Mouse (Mus musculus) limb, embryonic 11.5 days (tissue): ENCODE results near the gene Enoph1. TPM values are rescaled to one million over a fixed set of nuclear protein-coding genes. Genes with fewer than 3 reads are reported as not detected.

Experiments
- ATAC-seq: fragments of 200-750 bp; cut with Nextera tagmentation; 2 replicates; pipeline ENCODE4 v1.8.0; 2017; ENCODE audit warnings: low read depth; ENCODE audit not compliant: insufficient number of reproducible peaks, low FRiP score, low TSS enrichment
- DNase-seq: peaks from one replicate; pipeline ENCODE4 v3.0.0-alpha.2; 2015; ENCODE audit warnings: low spot score
- H3K27ac ChIP-seq: fragments of 300-500 bp; sonication (generic); replicated peaks from 2 replicates; pipeline ENCODE4 v1.5.1; 2014; ENCODE audit warnings: low read depth, mild to moderate bottlenecking, low read length
- H3K27me3 ChIP-seq: fragments of 300-500 bp; sonication (generic); 2 replicates; pipeline ENCODE4 v1.6.1; 2014; ENCODE audit warnings: mild to moderate bottlenecking, low read length, mixed read lengths; ENCODE audit not compliant: control insufficient read depth, insufficient read depth
- H3K36me3 ChIP-seq: fragments of 300-500 bp; sonication (generic); 2 replicates; pipeline ENCODE4 v1.6.1; 2014; ENCODE audit warnings: mild to moderate bottlenecking, low read length, moderate library complexity, mixed read lengths; ENCODE audit not compliant: control insufficient read depth, insufficient read depth
- H3K4me1 ChIP-seq: fragments of 300-500 bp; sonication (generic); 2 replicates; pipeline ENCODE4 v1.6.1; 2014; ENCODE audit warnings: low read length, mixed read lengths; ENCODE audit not compliant: control insufficient read depth, insufficient read depth
- H3K4me2 ChIP-seq: fragments of 300-500 bp; sonication (generic); 2 replicates; pipeline ENCODE4 v1.6.1; 2014; ENCODE audit warnings: low read depth, mild to moderate bottlenecking, moderate library complexity; ENCODE audit not compliant: severe bottlenecking
- H3K4me3 ChIP-seq: fragments of 300-500 bp; sonication (generic); 2 replicates; pipeline ENCODE4 v1.5.1; 2014; ENCODE audit warnings: low read depth, low read length
- H3K9ac ChIP-seq: fragments of 300-500 bp; sonication (generic); 2 replicates; pipeline ENCODE4 v1.6.1; 2014; ENCODE audit warnings: mild to moderate bottlenecking, low read length
- H3K9me3 ChIP-seq: fragments of 300-500 bp; sonication (generic); 2 replicates; pipeline ENCODE4 v1.6.1; 2016; ENCODE audit warnings: low read length; ENCODE audit not compliant: control insufficient read depth
- WGBS: fragments of 180-500 bp; shearing (Covaris S2); extraction: QIAGEN DNeasy Blood & Tissue Kit; methylation state at CpG from one replicate; pipeline ENCODE4 v1.1.7; 2014; 5-methylcytosine and 5-hydroxymethylcytosine counted together
- polyA plus RNA-seq: library from polyadenylated mRNA; unstranded; fragments of >200 nt; fragmentation: Nextera tagmentation; extraction: Ambion mirVana; gene quantifications from 2 replicates; pipeline ENCODE4 v1.2.1, GENCODE M21; 2014

The Enoph1 gene
- polyA plus RNA-seq, 1 experiment from 2014 or later: 57.4 TPM

- ATAC-seq (peak; percentile 65; the same call in 1 of the 2 replicates), DNase-seq (peak; percentile 92)
- no peak overlapping the region for H3K4me2 ChIP-seq
- H3K4me1 ChIP-seq: no peaks in the 10 kb centered on the region
- H3K27me3 ChIP-seq: no peaks in the 10 kb centered on the region
- no peaks in the 10 kb centered on the region for H3K9me3 ChIP-seq
- H3K27ac ChIP-seq: no peak overlapping the region
- H3K36me3 ChIP-seq: peaks cover 3% of the 10 kb centered on the region; the same call in 1 of the 2 replicates
- WGBS: 31% methylated on average over 3 of the region's 3 CpGs
- H3K4me3 ChIP-seq: no peak overlapping the region
- no peak overlapping the region for H3K9ac ChIP-seq
Measured at GRCm38 (mm10) chr5:100070255-100070654, 30.5 kb downstream of the Enoph1 start.

GRCm38 (mm10) chr5:100071541-100071940, 31.8 kb downstream of the Enoph1 start:
- no peak overlapping the region for H3K9ac ChIP-seq
- 91% methylated on average over 5 of the region's 5 CpGs for WGBS
- no peak overlapping the region for H3K4me3 ChIP-seq
- no peak overlapping the region for H3K27ac ChIP-seq
- ATAC-seq (no peak), DNase-seq (no peak)
- peaks cover 3% of the 10 kb centered on the region; the same call in 1 of the 2 replicates for H3K36me3 ChIP-seq
- H3K9me3 ChIP-seq: no peaks in the 10 kb centered on the region
- no peaks in the 10 kb centered on the region for H3K27me3 ChIP-seq
- H3K4me1 ChIP-seq: no peaks in the 10 kb centered on the region
- no peak overlapping the region for H3K4me2 ChIP-seq

- Histone ChIP-seq H3K4me1 (no peaks in the 10 kb centered on the region), H3K4me3 (no peak overlapping the region), H3K36me3 (no peaks in the 10 kb centered on the region), H3K4me2 (no peak overlapping the region), H3K9ac (no peak overlapping the region), H3K9me3 (no peaks in the 10 kb centered on the region), H3K27ac (no peak overlapping the region), H3K27me3 (no peaks in the 10 kb centered on the region)
- no peak for DNase-seq
- 90% methylated on average over 9 of the region's 9 CpGs for WGBS
- no peak for ATAC-seq
Measured at GRCm38 (mm10) chr5:100072557-100072956, 32.8 kb downstream of the Enoph1 start.

- no peak overlapping the region for H3K4me3 ChIP-seq
- 53% methylated on average over 4 of the region's 4 CpGs for WGBS
Measured at GRCm38 (mm10) chr5:100074571-100074970, 34.8 kb downstream of the Enoph1 start.

GRCm38 (mm10) chr5:100079040-100079930, 39.5 kb downstream of the Enoph1 start:
- ATAC-seq (peak; percentile 39; the same call in 1 of the 2 replicates), DNase-seq (peak; percentile 53)
- Histone ChIP-seq H3K4me2 (peak overlapping the region; percentile 45), H3K4me3 (peak overlapping the region; percentile 26), H3K36me3 (no peaks in the 10 kb centered on the region), H3K4me1 (no peaks in the 10 kb centered on the region; the same call in 1 of the 2 replicates), H3K9me3 (no peaks in the 10 kb centered on the region), H3K27ac (no peak overlapping the region), H3K9ac (peak overlapping the region; percentile 34), H3K27me3 (no peaks in the 10 kb centered on the region)
- 29% methylated on average over 36 of the region's 36 CpGs for WGBS

More at GRCm38 (mm10) chr5:100074571-100074970, 34.8 kb downstream of the Enoph1 start:
- Histone ChIP-seq H3K27me3 (no peaks in the 10 kb centered on the region), H3K27ac (no peak overlapping the region), H3K9me3 (no peaks in the 10 kb centered on the region), H3K4me1 (no peaks in the 10 kb centered on the region; the same call in 1 of the 2 replicates), H3K9ac (no peak overlapping the region), H3K4me2 (no peak overlapping the region), H3K36me3 (no peaks in the 10 kb centered on the region)
- ATAC-seq (no peak), DNase-seq (no peak)

GRCm38 (mm10) chr5:100079931-100080275, 40.1 kb downstream of the Enoph1 start:
- H3K4me1 ChIP-seq: no peaks in the 10 kb centered on the region; the same call in 1 of the 2 replicates
- ATAC-seq: no peak
- WGBS: 87% methylated on average over 8 of the region's 8 CpGs
- H3K4me3 ChIP-seq: no peak overlapping the region
- no peak for DNase-seq
- H3K27me3 ChIP-seq: no peaks in the 10 kb centered on the region
- H3K4me2 ChIP-seq: peak overlapping the region; percentile 45; the same call in 1 of the 2 replicates
- H3K36me3 ChIP-seq: no peaks in the 10 kb centered on the region
- H3K9me3 ChIP-seq: no peaks in the 10 kb centered on the region
- no peak overlapping the region for H3K9ac ChIP-seq
- no peak overlapping the region for H3K27ac ChIP-seq

GRCm38 (mm10) chr5:100082006-100082405, 42.2 kb downstream of the Enoph1 start:
- H3K9ac ChIP-seq: no peak overlapping the region
- H3K36me3 ChIP-seq: no peaks in the 10 kb centered on the region
- no peak overlapping the region for H3K4me2 ChIP-seq
- no peaks in the 10 kb centered on the region; the same call in none of the 2 replicates for H3K4me1 ChIP-seq
- ATAC-seq (no peak), DNase-seq (no peak)
- H3K9me3 ChIP-seq: no peaks in the 10 kb centered on the region
- 85% methylated on average over 4 of the region's 4 CpGs for WGBS
- no peak overlapping the region for H3K4me3 ChIP-seq
- H3K27me3 ChIP-seq: no peaks in the 10 kb centered on the region
- no peak overlapping the region for H3K27ac ChIP-seq

- DNase-seq (no peak), ATAC-seq (no peak)
- H3K27ac ChIP-seq: no peak overlapping the region
- whole genome bisulfite sequencing: 79% methylated on average over 12 of the region's 12 CpGs
- no peaks in the 10 kb centered on the region for H3K9me3 ChIP-seq
- no peak overlapping the region for H3K9ac ChIP-seq
- no peaks in the 10 kb centered on the region for H3K36me3 ChIP-seq
- H3K4me1 ChIP-seq: no peaks in the 10 kb centered on the region; the same call in 1 of the 2 replicates
- no peak overlapping the region for H3K4me3 ChIP-seq
- H3K27me3 ChIP-seq: no peaks in the 10 kb centered on the region
- no peak overlapping the region for H3K4me2 ChIP-seq
Measured at GRCm38 (mm10) chr5:100083953-100084562, 44.3 kb downstream of the Enoph1 start.
